In genomic region chr12:8804934-8805722, GRCm38 (mm10) we compare ENCODE assay signal across 24 mouse cellular contexts. TPM values are rescaled to one million over a fixed set of nuclear protein-coding genes. Genes with fewer than 3 reads are reported as not detected.
DNase-seq lines count a peak whose midpoint lies in the region; ATAC-seq and TF ChIP-seq lines count a peak whose summit lies in the region.
"Had no signal": no experiment of that assay in that cellular context is flagged by ENCODE, and none has a peak within 500 bp of the region (broad histone marks: within the 10 kb centered on the region; RNA-seq: fewer than 3 reads in every experiment).

No protein-coding gene starts in this region.

- H3K36me3 ChIP-seq in C2C12 (ENCODE audit: control insufficient read depth, insufficient read depth) = no peaks in the 10 kb centered on the region
- H3K36me3 ChIP-seq in embryonic facial prominence, embryonic 10.5 days (replicated peaks) = no peaks in the 10 kb centered on the region
- H3K36me3 ChIP-seq in limb, embryonic 12.5 days = no peaks in the 10 kb centered on the region
- H3K36me3 ChIP-seq in kidney, embryonic 14.5 days (ENCODE audit: control insufficient read depth, insufficient read depth, low read length) = no peaks in the 10 kb centered on the region
- H3K36me3 ChIP-seq: heart, embryonic 12.5 days; limb, embryonic 13.5 days; liver, embryonic 13.5 days; stomach, embryonic 15.5 days had no signal

- H3K9me3 ChIP-seq in embryonic facial prominence, embryonic 10.5 days = no peaks in the 10 kb centered on the region
- no peaks in the 10 kb centered on the region for H3K9me3 ChIP-seq in limb, embryonic 12.5 days
- no peaks in the 10 kb centered on the region for H3K9me3 ChIP-seq in kidney, embryonic 14.5 days (ENCODE audit: control insufficient read depth, low read length)
- H3K9me3 ChIP-seq: limb, embryonic 13.5 days; liver, embryonic 13.5 days; stomach, embryonic 15.5 days had no signal

- H3K79me2 ChIP-seq in C2C12 (ENCODE audit: control insufficient read depth, insufficient read depth) = no peaks in the 10 kb centered on the region

- peak; percentile 50 for DNase-seq in 3134 (ENCODE audit: extremely low read depth, insufficient read length, low spot score)
- DNase-seq in embryonic facial prominence, embryonic 10.5 days (ENCODE audit: low spot score) = no peak
- no peak for DNase-seq in retina, postnatal 1 day
- no peak for DNase-seq in urinary bladder, postnatal 14 days (ENCODE audit: low spot score)
- DNase-seq: adrenal gland, adult 8-10 months; cerebellum, adult 11-12 months; cerebellum, postnatal 10 days; gastrocnemius, postnatal 14 days; heart, adult 18-20 months; heart, postnatal 10 days; kidney, adult 11 months; liver, embryonic 13.5 days; lung, embryonic 14.5 days; lung, postnatal 36 days; right cerebral cortex, adult 18-20 months; thymus, postnatal 4 days had no signal

- no peak overlapping the region for H3K4me2 ChIP-seq in limb, embryonic 12.5 days
- no peak overlapping the region for H3K4me2 ChIP-seq in kidney, embryonic 14.5 days (replicated peaks; ENCODE audit: low read depth, low read length)
- H3K4me2 ChIP-seq: heart, embryonic 12.5 days; limb, embryonic 13.5 days; liver, embryonic 13.5 days; lung, embryonic 14.5 days; stomach, embryonic 15.5 days had no signal

- no peaks in the 10 kb centered on the region for H3K27me3 ChIP-seq in C2C12 (ENCODE audit: control insufficient read depth, insufficient read depth, insufficient read length)
- H3K27me3 ChIP-seq in embryonic facial prominence, embryonic 10.5 days (replicated peaks; ENCODE audit: low read depth, poor library complexity, severe bottlenecking) = no peaks in the 10 kb centered on the region
- no peaks in the 10 kb centered on the region for H3K27me3 ChIP-seq in limb, embryonic 12.5 days
- H3K27me3 ChIP-seq in kidney, embryonic 14.5 days (ENCODE audit: control insufficient read depth, insufficient read depth, low read length) = no peaks in the 10 kb centered on the region
- H3K27me3 ChIP-seq: heart, embryonic 12.5 days; limb, embryonic 13.5 days; liver, embryonic 13.5 days; stomach, embryonic 15.5 days had no signal

- no peak overlapping the region for H3K4me3 ChIP-seq in C2C12 (ENCODE audit: insufficient read depth, poor library complexity, severe bottlenecking)
- no peak overlapping the region for H3K4me3 ChIP-seq in embryonic facial prominence, embryonic 10.5 days
- no peak overlapping the region for H3K4me3 ChIP-seq in limb, embryonic 12.5 days (replicated peaks)
- H3K4me3 ChIP-seq in kidney, embryonic 14.5 days (ENCODE audit: low read length) = no peak overlapping the region
- H3K4me3 ChIP-seq: heart, embryonic 12.5 days; limb, embryonic 13.5 days; liver, embryonic 13.5 days; stomach, embryonic 15.5 days had no signal

- peaks cover 30% of the 10 kb centered on the region for H3K4me1 ChIP-seq in embryonic facial prominence, embryonic 10.5 days
- H3K4me1 ChIP-seq in limb, embryonic 12.5 days (replicated peaks) = peaks cover 45% of the 10 kb centered on the region
- H3K4me1 ChIP-seq in kidney, embryonic 14.5 days (ENCODE audit: control insufficient read depth, insufficient read depth, low read length) = peaks cover 15% of the 10 kb centered on the region
- H3K4me1 ChIP-seq: heart, embryonic 12.5 days had no signal

- no peak; the same call in 1 of the 2 replicates for ATAC-seq in limb, embryonic 12.5 days (ENCODE audit: insufficient number of reproducible peaks, insufficient read depth, low FRiP score, low TSS enrichment, low read depth)
- no peak for ATAC-seq in kidney, embryonic 14.5 days (ENCODE audit: low FRiP score, low TSS enrichment)
- ATAC-seq: forebrain, embryonic 16.5 days; midbrain, embryonic 16.5 days had no signal

- H3ac ChIP-seq in C2C12 (ENCODE audit: control insufficient read depth, insufficient read length, low read depth) = no peak overlapping the region

- H3K79me3 ChIP-seq in C2C12 (ENCODE audit: low read depth) = no peaks in the 10 kb centered on the region

- 77% methylated on average over 7 of the region's 7 CpGs for WGBS in embryonic facial prominence, embryonic 10.5 days
- 52% methylated on average over 7 of the region's 7 CpGs for WGBS in limb, embryonic 12.5 days
- 70% methylated on average over 7 of the region's 7 CpGs for WGBS in kidney, embryonic 14.5 days

- no peak for TF ChIP-seq CTCF in C2C12 (IDR thresholded peaks at IDR 0.05; ENCODE audit: control insufficient read depth, insufficient read depth, insufficient read length)

- no peak overlapping the region for H3K9ac ChIP-seq in limb, embryonic 12.5 days (replicated peaks)
- no peak overlapping the region for H3K9ac ChIP-seq in kidney, embryonic 14.5 days (ENCODE audit: low read depth, low read length)
- H3K9ac ChIP-seq: heart, embryonic 12.5 days; limb, embryonic 13.5 days; liver, embryonic 13.5 days; lung, embryonic 14.5 days; stomach, embryonic 15.5 days had no signal

- 0 out of 2 replicates have a peak overlapping the region, but pooled peaks have one; percentile 19 for H3K27ac ChIP-seq in embryonic facial prominence, embryonic 10.5 days (replicated peaks)
- H3K27ac ChIP-seq in limb, embryonic 12.5 days = peak overlapping the region; percentile 62; the same call in 1 of the 2 replicates
- no peak overlapping the region for H3K27ac ChIP-seq in kidney, embryonic 14.5 days (ENCODE audit: low read depth, low read length)
- H3K27ac ChIP-seq: limb, embryonic 13.5 days; liver, embryonic 13.5 days; stomach, embryonic 15.5 days had no signal

TF ChIP-seq in C2C12, 6 proteins besides CTCF, POLR2A, EP300 and RAD21:
- peak; percentile 69 for TF ChIP-seq FOSL1 (IDR thresholded peaks at IDR 0.05; ENCODE audit: insufficient read depth, low read length, poor library complexity, severe bottlenecking)
- no peak for TF ChIP-seq MYOG (IDR thresholded peaks at IDR 0.05; ENCODE audit: control insufficient read depth, extremely low read depth, insufficient read length)
- no peak for TF ChIP-seq CEBPB (IDR thresholded peaks at IDR 0.05; ENCODE audit: low read depth)
- TF ChIP-seq USF1 (IDR thresholded peaks at IDR 0.05; ENCODE audit: low read depth) = no peak
- TF ChIP-seq MAX (IDR thresholded peaks at IDR 0.05) = no peak
- peak; percentile 1 for TF ChIP-seq MYOD1 (IDR thresholded peaks at IDR 0.05; ENCODE audit: control insufficient read depth, insufficient read length, low read depth)

RNA-seq across cellular contexts. Expression of gene Sdc1, which starts 34.0 kb away (rescaled TPM):
- polyA plus RNA-seq in C2C12 (2012; fragmentation: generic; extraction: Trizol) = 112 TPM
- 157 and 158 TPM in 2 replicates for polyA plus RNA-seq in embryonic facial prominence, embryonic 10.5 days (2016; fragmentation: Nextera tagmentation; extraction: Ambion mirVana)
- 257 and 262 TPM in 2 replicates for polyA plus RNA-seq in limb, embryonic 12.5 days (2016; fragmentation: Nextera tagmentation; extraction: Ambion mirVana)
- 41.9 and 57.3 TPM in 2 replicates for polyA plus RNA-seq in kidney, embryonic 14.5 days (2014; fragmentation: Nextera tagmentation; extraction: Ambion mirVana)
